Mouse (Mus musculus) gastrocnemius, postnatal 14 days (tissue): ENCODE data around the gene Bad. TPM values are rescaled to one million over a fixed set of nuclear protein-coding genes. Genes with fewer than 3 reads are reported as not detected.
"Not testable (repeated sequence)": the region's sequence is repeated elsewhere in the genome, so short reads cannot be mapped to it uniquely, and the experiment has no call there.

Experiments
- DNase-seq: peaks from one replicate; pipeline ENCODE4 v3.0.0; 2021; ENCODE audit warnings: mixed read lengths
- intact Hi-C: fragments of 180-260 bp; cut with DNase I; formaldehyde crosslinking; loops from one replicate; pipeline ENCODE4 v1.15.1; 2025; ENCODE audit warnings: low total_unique reads
- total RNA-seq, 2 experiments: library from RNA; stranded (reverse); gene quantifications; 2 replicates each; pipeline ENCODE4 v1.2.3; 2021

The Bad gene
- total RNA-seq, 2 experiments from 2014 or later: 14.2 to 14.6 TPM

DNA sequence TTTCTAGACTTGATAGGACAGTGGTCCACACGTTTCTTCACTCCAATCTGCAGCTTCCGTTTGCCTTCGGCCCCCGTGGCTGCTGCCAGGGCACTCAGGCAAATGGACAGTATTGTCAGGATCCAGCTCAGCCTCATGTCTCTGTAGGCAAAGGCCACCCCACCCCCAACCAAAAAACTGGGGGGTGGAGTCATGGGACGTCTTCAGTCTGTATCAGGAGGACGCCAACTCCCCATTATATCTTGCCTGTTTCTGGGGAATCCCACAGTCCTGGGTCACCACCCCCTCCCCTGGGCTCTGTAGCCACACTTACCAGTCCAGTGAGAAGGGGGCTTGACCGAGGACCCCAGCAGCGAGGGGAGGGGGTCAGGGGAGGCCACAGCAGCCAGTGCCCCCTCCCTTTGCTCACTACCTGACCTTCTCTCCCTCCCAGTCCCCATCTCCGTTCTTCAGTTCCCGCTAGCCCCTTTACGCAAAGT is 37.4 kb downstream of the Bad start:
- no peak for DNase-seq
- intact Hi-C loops: no loop called here

GRCm38 (mm10) chr19:6979486-6980380 is 38.1 kb downstream of the Bad start:
- DNase-seq: peak; percentile 100
- intact Hi-C loops: no loop called here

GRCm38 (mm10) chr19:6980381-6981093 is 38.9 kb downstream of the Bad start, which contains the start of gene Fkbp2:
Gene Fkbp2 (minus strand): TSS chr19:6980501.
- intact Hi-C loops: no loop called here
- peak; percentile 99 for DNase-seq

- no peak for DNase-seq
- intact Hi-C loops: no loop called here
Observed at GRCm38 (mm10) chr19:6981465-6981864, 39.8 kb downstream of the Bad start.

DNA sequence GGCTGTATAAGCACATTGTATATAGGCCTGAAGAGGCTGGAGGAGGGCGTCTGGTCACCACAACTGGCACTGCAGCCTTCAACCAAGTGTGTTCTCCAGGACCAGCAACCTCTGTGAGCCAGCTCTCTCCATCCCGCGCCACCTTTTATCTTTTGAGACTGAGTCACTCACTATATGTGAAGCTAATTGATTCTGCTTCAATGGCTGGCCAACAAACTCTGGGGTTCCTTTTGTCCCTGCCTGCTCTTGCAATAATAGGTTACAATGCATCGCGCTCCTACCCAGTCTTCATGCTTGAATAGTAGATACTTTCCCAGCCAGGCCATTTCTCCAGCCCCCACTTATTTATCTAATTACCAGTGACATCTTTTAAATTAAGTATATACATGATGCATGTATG is 42.0 kb downstream of the Bad start:
- no peak for DNase-seq
- intact Hi-C loops: no loop called here

- intact Hi-C loops: no loop called here
- no peak for DNase-seq
Observed at GRCm38 (mm10) chr19:6985300-6985699, 43.6 kb downstream of the Bad start.

- intact Hi-C loops: no loop called here
- DNase-seq: no peak
Observed at GRCm38 (mm10) chr19:6985951-6986708, 44.5 kb downstream of the Bad start.

DNA sequence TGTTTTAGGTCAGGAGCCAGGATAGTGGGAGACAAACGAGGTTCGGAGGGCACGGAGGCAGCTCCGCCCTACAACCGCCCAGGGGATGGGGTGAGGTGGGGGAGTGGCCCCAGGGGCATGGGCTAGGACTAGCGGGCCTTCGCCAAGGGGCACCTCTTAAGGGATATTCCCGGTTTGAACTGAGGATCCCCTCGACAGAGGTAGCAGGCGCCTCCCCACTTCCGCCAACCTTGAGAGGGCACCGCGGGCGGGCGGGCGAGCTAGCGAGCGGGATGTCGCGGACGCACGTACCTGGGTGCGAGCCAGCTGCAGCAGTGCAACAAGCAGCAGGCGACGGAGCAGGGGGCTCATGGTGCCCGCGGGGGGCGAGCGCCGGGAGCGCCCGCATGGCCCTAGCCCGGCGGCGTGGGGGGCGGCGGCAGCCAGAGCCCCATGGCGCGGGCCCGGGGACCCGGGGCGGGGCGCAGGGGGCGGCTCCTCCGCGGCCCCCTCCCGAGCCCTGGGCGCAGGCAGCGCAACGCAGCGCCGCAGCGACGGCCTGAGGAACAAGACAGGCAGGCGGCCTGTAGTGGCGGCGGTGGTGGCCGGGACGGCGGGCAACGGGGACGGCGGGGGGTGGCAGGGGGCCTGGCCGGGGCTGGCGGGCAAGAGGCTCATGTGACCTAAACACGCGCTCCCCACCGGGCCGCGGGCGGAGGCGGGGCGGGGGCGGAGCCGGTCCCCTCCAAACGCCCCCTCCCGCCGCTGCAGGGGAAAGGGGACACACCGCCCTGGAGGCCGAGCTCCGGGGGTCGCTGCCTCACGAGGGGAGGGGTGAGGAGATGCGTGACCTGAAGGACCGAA is 45.6 kb downstream of the Bad start, which contains the start of gene Vegfb:
Gene Vegfb (minus strand): TSS at position 591 of the 843 bp plus-strand sequence.
- peak; percentile 73 for DNase-seq
- intact Hi-C loops: no loop called here

GRCm38 (mm10) chr19:6987904-6988285 is 46.2 kb downstream of the Bad start:
- intact Hi-C loops: no loop called here
- DNase-seq: no peak

DNA sequence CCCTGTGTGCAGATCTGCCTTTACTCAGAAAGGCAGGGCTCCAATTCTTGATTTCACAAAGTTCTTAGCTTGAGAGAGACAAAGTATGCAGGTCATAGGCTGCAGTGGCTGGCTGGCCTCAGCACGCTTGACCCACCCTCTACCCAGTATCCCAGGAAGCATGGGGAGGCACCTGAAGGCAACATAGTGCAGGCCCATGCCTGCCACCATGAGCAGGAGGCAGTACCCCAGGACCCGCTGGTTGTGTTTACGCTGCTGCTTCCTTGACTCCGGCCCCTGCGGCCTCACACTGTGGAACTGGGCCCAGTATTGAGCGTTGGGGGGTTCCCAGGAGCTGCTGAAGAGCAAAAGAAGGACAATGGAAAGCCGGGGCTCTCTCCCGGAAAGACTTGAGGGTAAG is 47.6 kb downstream of the Bad start:
- DNase-seq: no peak
- intact Hi-C loops: no loop called here

DNA sequence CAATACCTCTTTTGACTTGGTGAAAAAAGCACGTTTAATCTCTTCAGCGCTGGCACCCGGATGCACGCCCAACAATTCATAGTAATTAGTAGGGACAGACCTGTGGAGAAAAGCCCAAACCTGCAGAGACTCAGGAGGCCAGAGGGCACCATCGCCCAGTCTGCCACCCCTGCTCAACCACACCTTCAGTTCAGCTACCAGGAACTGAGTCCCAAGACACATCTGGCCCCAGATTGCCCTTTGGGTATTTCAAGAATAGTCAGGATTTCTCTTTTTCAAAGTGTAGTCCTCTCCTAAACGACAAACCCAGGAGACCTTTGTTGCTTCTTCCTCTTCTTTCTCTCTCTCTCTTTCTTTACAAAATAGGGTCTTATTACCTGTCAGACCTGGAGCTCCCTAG is 49.1 kb downstream of the Bad start:
- no peak for DNase-seq
- intact Hi-C loops: no loop called here

DNA sequence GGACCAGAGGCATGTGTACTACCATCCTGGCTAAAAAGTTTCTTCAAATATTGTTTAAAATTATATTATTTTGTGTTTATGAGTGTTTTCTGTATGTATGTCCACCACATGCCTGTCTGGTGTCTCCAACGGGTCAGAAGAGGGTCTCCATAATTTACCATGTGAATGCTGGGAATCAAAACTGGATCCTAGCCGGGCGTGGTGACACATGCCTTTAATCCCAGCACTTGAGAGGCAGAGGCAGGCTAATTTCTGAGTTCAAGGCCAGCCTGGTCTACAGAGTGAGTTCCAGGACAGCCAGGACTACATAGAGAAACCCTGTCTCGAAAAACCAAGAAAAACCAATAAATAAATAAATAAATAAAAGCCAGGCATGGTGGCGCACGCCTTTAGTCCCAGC is 49.5 kb downstream of the Bad start:
- DNase-seq, intact Hi-C loops: not testable (repeated sequence)

DNA sequence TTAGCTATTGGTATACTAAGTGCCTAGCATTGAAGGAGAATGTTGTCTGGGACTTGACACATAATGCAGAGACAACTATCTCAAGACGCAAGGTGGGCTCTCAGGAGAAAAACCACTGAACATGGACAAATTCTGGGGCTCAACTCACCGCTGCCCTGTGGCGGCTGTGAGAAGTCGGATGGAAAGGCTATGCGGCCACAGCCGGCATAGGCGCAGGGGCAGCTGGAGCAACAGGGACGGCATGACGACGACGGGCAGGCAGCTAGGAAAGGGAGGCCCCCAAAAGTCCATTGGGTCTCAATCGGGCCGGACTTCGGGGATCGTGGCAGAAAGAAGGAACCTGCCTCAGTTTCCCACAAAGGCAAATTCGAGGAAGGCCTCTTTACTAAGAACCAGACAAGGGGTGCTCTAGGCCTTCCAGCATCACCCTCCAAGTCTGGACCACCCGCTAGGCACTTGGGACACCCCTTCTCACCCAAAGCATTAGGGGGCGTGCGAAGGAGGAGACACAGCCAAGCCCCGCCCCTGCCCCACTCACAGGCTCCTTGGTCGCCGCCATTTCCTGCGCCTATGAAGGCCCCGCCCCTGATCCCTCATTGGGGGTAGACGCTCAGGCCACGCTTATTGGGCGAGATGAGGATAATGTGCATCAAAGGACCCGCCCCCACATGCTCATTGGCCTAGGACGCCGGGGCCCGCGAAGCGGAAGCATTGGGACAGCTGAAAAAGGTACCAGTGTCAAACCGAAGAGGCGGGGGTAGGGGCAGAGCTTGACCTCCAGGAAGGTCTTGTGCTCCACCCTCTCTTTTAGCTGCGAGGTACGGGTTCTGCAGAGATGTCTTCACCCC is 50.6 kb downstream of the Bad start, which contains the start of gene Dnajc4:
Gene Dnajc4 (minus strand): TSS at position 562 of the 848 bp plus-strand sequence.
- intact Hi-C loops: no loop called here
- peak; percentile 97 for DNase-seq

GRCm38 (mm10) chr19:6993011-6993770 is 51.5 kb downstream of the Bad start:
- no peak for DNase-seq

DNA sequence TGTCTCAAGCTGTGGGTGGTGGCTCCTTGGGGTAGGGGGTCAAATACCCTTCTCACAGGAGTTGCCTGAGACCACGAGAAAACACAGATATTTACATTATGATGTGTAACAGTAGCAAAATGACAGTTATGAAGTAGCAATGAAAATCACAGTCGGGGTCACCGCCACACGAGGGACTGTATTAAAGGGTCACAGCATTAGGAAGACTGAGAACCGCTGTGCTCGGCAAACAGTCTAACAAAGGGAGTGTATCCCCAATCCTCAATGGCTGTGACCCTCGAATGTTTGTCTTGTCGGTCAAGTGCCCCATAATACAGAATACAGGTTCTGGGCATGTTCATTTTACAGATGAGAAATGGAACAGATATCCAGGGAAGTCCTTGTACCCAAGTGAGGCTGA is 52.3 kb downstream of the Bad start:
- intact Hi-C loops: no loop called here
- DNase-seq: no peak

More at GRCm38 (mm10) chr19:6993011-6993770, 51.5 kb downstream of the Bad start:
- intact Hi-C loops: no loop called here

GRCm38 (mm10) chr19:6994489-6994888 is 52.8 kb downstream of the Bad start:
- DNase-seq: no peak
- intact Hi-C loops: no loop called here

- no peak for DNase-seq
- intact Hi-C loops: no loop called here
Observed at GRCm38 (mm10) chr19:6995255-6995991, 53.8 kb downstream of the Bad start.
